Mouse (Mus musculus): Measurements from ENCODE around the gene Grid1. TPM values are rescaled to one million over a fixed set of nuclear protein-coding genes. Genes with fewer than 3 reads are reported as not detected.

Grid1 gene
- polyA plus RNA-seq, 1 experiment from 2014 or later = 5.2 TPM

DNA sequence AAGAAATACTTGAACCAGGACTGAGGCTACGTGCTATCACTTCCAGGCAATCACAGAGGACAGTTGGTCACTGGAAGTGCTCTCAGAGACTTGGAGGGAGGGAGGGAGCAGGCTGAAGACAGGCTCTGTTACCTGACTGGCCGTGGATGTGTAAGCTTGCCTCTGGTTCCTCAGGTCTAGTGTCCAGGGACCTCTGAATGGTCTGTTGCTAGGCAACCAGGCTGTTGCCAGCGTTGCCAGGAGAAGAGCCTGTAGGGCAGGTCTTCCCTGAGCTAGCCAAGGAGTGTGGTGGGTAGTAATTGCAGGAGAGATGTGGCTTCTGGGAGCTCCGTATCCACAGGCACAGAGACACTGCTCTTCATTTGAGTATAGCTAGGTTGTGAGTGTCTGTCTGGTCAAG, 113.3 kb downstream of the Grid1 start:
- WGBS = 25% methylated on average over 4 of the region's 4 CpGs
- no peak overlapping the region for H3K9ac ChIP-seq
- H3K27ac ChIP-seq (replicated peaks) = no peak overlapping the region
- H3K4me2 ChIP-seq = no peak overlapping the region
- peaks cover 63% of the 10 kb centered on the region for H3K4me1 ChIP-seq (replicated peaks)
- no peaks in the 10 kb centered on the region for H3K36me3 ChIP-seq
- ATAC-seq (ENCODE audit: low read depth) = 0 out of 2 replicates have a peak, but pooled peaks have one; percentile 17
- H3K4me3 ChIP-seq = no peak overlapping the region
- H3K27me3 ChIP-seq = 0 out of 2 replicates have a peak, but pooled peaks cover 4% of the 10 kb centered on the region
- no peaks in the 10 kb centered on the region for H3K9me3 ChIP-seq

- WGBS = 13% methylated on average over 13 of the region's 13 CpGs
- Histone ChIP-seq H3K27ac (replicated peaks) (peak overlapping the region; percentile 59), H3K4me2 (peak overlapping the region; percentile 45)
These were observed 116.4 kb downstream of the Grid1 start for GRCm38 (mm10) chr14:34936192-34936770.

DNA sequence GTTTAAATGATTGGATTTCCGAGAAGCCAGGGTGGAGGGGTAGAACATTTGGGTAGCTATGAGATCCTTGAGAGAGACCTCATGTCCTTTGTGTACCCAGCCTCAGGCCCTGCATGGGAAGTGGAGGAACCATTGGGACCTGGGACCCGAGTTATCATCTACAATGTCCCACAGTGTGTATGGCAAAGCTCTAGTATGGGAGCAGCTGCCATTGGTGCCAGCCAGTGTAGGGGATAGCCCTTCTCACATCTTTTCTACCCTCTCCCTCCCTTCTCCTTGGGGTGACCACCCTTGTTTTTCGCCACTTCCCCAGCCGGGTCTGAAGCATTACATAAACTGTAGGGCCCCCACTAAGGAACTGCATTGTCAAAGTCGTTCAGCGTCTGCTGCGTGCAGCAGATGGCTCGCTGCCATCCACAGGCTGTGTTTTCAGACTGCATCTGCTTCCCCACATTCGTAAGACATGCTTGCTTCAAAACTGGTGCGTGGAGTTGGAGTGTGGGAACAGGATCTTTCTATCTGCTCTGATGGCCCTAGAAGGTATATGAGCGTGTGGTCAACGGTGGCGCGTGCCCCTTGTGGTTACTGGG, 124.6 kb downstream of the Grid1 start:
- Histone ChIP-seq H3K9ac (no peak overlapping the region), H3K4me3 (no peak overlapping the region), H3K36me3 (no peaks in the 10 kb centered on the region), H3K27me3 (no peaks in the 10 kb centered on the region), H3K27ac (replicated peaks) (no peak overlapping the region), H3K4me2 (no peak overlapping the region), H3K4me1 (replicated peaks) (peaks cover 4% of the 10 kb centered on the region), H3K9me3 (no peaks in the 10 kb centered on the region)
- ATAC-seq (ENCODE audit: low read depth) = no peak
- 83% methylated on average over 14 of the region's 14 CpGs for WGBS

More at GRCm38 (mm10) chr14:34936192-34936770, 116.4 kb downstream of the Grid1 start:
- H3K36me3 ChIP-seq = no peaks in the 10 kb centered on the region
- H3K4me1 ChIP-seq (replicated peaks) = peaks cover 64% of the 10 kb centered on the region
- ATAC-seq (ENCODE audit: low read depth) = peak; percentile 78
- H3K27me3 ChIP-seq = peaks cover 4% of the 10 kb centered on the region; the same call in 1 of the 2 replicates
- no peak overlapping the region for H3K4me3 ChIP-seq
- H3K9me3 ChIP-seq = no peaks in the 10 kb centered on the region
- 0 out of 2 replicates have a peak overlapping the region, but pooled peaks have one; percentile 22 for H3K9ac ChIP-seq

GRCm38 (mm10) chr14:34945471-34946313, 125.8 kb downstream of the Grid1 start:
- Histone ChIP-seq H3K9me3 (no peaks in the 10 kb centered on the region), H3K36me3 (no peaks in the 10 kb centered on the region), H3K27ac (replicated peaks) (no peak overlapping the region), H3K27me3 (no peaks in the 10 kb centered on the region), H3K4me3 (no peak overlapping the region), H3K4me1 (replicated peaks) (no peaks in the 10 kb centered on the region), H3K4me2 (no peak overlapping the region), H3K9ac (no peak overlapping the region)
- peak; percentile 36; the same call in 1 of the 2 replicates for ATAC-seq (ENCODE audit: low read depth)
- WGBS = 92% methylated on average over 17 of the region's 17 CpGs

DNA sequence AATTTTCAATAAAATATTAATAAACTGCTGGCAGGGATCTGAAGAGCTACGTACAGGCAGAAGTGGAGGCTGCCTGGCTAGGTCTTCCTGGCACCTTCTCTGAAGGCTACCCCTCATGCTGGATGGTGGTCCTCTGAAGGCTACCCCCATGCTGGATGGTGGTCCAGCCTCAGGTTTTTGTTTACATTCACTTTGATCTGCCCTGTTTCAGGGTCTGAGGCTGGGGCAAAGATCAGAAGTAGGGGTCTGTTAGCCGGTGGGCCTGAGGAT, 126.3 kb downstream of the Grid1 start:
- Histone ChIP-seq H3K4me2 (no peak overlapping the region), H3K27ac (replicated peaks) (no peak overlapping the region), H3K9me3 (no peaks in the 10 kb centered on the region), H3K4me1 (replicated peaks) (no peaks in the 10 kb centered on the region), H3K36me3 (no peaks in the 10 kb centered on the region), H3K27me3 (no peaks in the 10 kb centered on the region), H3K4me3 (no peak overlapping the region), H3K9ac (no peak overlapping the region)
- ATAC-seq (ENCODE audit: low read depth) = no peak
- 84% methylated on average over 2 of the region's 2 CpGs for WGBS

DNA sequence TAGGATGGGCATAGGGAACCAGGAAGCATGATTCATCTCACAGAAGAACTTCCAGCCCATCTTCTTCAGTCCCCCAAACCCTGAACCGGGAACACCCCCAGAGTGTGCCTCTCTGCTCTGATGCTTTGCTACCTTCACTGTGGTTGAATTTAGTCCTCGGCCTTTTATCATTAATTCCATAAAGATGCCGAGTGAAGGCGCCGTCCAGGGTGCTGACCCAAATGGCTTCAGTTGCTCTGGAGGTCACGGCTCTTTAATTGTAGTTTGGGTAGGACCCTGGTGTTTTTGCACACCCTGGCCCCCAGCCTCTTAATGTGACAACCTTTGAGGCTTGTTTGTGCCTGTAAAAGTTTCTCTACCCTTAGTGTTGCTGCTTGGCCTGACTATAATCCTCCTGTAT, 128.3 kb downstream of the Grid1 start:
- no peaks in the 10 kb centered on the region for H3K9me3 ChIP-seq
- no peaks in the 10 kb centered on the region for H3K4me1 ChIP-seq (replicated peaks)
- no peak for ATAC-seq (ENCODE audit: low read depth)
- no peaks in the 10 kb centered on the region for H3K36me3 ChIP-seq
- WGBS = 84% methylated on average over 6 of the region's 6 CpGs
- H3K9ac ChIP-seq = no peak overlapping the region
- no peak overlapping the region for H3K4me3 ChIP-seq
- no peaks in the 10 kb centered on the region for H3K27me3 ChIP-seq
- H3K27ac ChIP-seq (replicated peaks) = no peak overlapping the region
- H3K4me2 ChIP-seq = no peak overlapping the region

- H3K4me1 ChIP-seq (replicated peaks) = no peaks in the 10 kb centered on the region
- H3K4me3 ChIP-seq = no peak overlapping the region
- H3K9ac ChIP-seq = no peak overlapping the region
- no peak for ATAC-seq (ENCODE audit: low read depth)
- no peak overlapping the region for H3K4me2 ChIP-seq
- 74% methylated on average over 3 of the region's 3 CpGs for WGBS
- H3K27me3 ChIP-seq = no peaks in the 10 kb centered on the region
- H3K9me3 ChIP-seq = no peaks in the 10 kb centered on the region
- no peaks in the 10 kb centered on the region for H3K36me3 ChIP-seq
- no peak overlapping the region for H3K27ac ChIP-seq (replicated peaks)
These were observed 132.4 kb downstream of the Grid1 start for GRCm38 (mm10) chr14:34952311-34952710.

GRCm38 (mm10) chr14:34953566-34953965, 133.7 kb downstream of the Grid1 start:
- Histone ChIP-seq H3K9ac (no peak overlapping the region), H3K9me3 (no peaks in the 10 kb centered on the region), H3K36me3 (no peaks in the 10 kb centered on the region), H3K4me1 (replicated peaks) (no peaks in the 10 kb centered on the region), H3K4me2 (no peak overlapping the region), H3K4me3 (no peak overlapping the region), H3K27me3 (no peaks in the 10 kb centered on the region), H3K27ac (replicated peaks) (no peak overlapping the region)
- no peak for ATAC-seq (ENCODE audit: low read depth)
- WGBS = 83% methylated on average over 9 of the region's 9 CpGs

DNA sequence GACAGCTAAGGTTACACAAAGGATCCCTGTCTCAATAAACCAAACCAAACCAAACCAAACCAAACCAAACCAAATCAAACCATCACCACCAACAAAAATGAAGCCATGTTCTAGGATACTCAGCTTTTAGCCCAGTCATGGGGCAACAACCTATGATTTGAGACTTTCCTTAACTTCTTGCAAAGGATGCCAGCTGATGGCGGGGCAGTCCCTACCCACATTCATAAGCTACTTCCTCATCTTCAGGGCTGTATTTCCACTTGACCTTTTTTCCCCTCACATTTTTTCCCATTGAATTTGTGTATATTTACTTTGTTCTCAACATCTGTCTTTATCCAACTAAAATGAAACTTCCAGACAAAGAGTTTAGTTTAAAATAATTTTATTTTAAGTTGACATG, 135.8 kb downstream of the Grid1 start:
- Histone ChIP-seq H3K4me1 (replicated peaks) (0 out of 2 replicates have a peak, but pooled peaks cover 3% of the 10 kb centered on the region), H3K27me3 (no peaks in the 10 kb centered on the region), H3K36me3 (no peaks in the 10 kb centered on the region), H3K27ac (replicated peaks) (no peak overlapping the region), H3K9me3 (no peaks in the 10 kb centered on the region), H3K9ac (no peak overlapping the region), H3K4me2 (no peak overlapping the region), H3K4me3 (no peak overlapping the region)
- 100% methylated on average over 1 of the region's 1 CpGs for WGBS
- no peak for ATAC-seq (ENCODE audit: low read depth)

DNA sequence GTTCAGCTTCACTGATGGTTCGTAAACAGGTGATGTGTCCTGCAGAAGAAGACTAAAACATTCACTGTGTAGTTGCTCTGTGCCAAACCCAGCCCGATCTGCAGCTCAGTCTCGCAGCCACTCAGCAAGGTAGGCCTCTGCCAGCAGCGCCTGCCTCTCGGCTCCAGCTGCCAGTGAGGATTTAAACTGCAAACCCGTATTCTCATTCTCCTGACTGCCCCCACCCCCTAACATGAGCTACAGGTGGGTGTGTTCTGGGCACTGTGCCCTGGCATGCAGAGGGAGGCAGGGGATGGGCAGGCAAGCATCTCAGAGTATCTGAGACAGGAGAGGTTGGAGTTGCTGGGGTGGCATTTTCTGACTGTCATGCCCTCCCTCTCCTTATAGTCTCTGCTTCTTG, 140.3 kb downstream of the Grid1 start:
- Histone ChIP-seq H3K9ac (no peak overlapping the region), H3K4me3 (no peak overlapping the region), H3K4me2 (no peak overlapping the region), H3K27me3 (no peaks in the 10 kb centered on the region), H3K9me3 (no peaks in the 10 kb centered on the region), H3K36me3 (no peaks in the 10 kb centered on the region), H3K27ac (replicated peaks) (no peak overlapping the region), H3K4me1 (replicated peaks) (peaks cover 18% of the 10 kb centered on the region)
- 64% methylated on average over 6 of the region's 6 CpGs for WGBS
- no peak for ATAC-seq (ENCODE audit: low read depth)

DNA sequence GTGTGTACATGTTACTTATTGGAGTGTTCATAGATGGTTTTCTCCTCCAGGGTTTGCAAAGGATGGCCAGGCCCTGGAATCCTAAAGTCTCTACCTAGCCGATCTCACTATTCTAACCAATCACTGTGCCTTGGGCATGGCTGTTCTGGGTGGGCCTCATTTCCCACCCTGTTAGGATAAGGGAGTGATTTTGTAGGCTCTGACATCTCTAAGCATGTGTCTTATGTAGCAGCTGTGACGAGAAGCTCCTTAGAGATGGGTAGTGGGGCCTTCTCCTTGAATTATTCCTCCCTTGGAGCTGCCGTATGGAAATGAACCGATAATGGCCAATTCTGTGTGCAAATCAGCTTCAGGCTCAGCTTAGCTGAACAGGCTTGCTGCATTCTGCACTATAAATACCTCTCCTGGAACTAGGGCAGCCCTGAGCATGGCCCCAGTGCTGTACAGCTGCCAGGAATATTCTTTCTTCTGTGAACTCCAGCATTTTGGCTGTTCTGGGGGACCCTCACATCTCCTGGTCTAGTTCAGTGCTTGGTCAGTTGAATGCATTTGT, 143.8 kb downstream of the Grid1 start:
- H3K4me3 ChIP-seq = no peak overlapping the region
- H3K4me2 ChIP-seq = no peak overlapping the region
- H3K36me3 ChIP-seq = no peaks in the 10 kb centered on the region
- H3K4me1 ChIP-seq (replicated peaks) = peaks cover 22% of the 10 kb centered on the region
- 61% methylated on average over 4 of the region's 4 CpGs for WGBS
- no peak overlapping the region for H3K9ac ChIP-seq
- no peaks in the 10 kb centered on the region for H3K27me3 ChIP-seq
- peak; percentile 49 for ATAC-seq (ENCODE audit: low read depth)
- H3K27ac ChIP-seq (replicated peaks) = no peak overlapping the region
- H3K9me3 ChIP-seq = no peaks in the 10 kb centered on the region

GRCm38 (mm10) chr14:34969102-34969819, 149.4 kb downstream of the Grid1 start:
- H3K27ac ChIP-seq (replicated peaks) = peak overlapping the region; percentile 34
- 22% methylated on average over 6 of the region's 6 CpGs for WGBS
- H3K36me3 ChIP-seq = no peaks in the 10 kb centered on the region
- no peak overlapping the region for H3K4me2 ChIP-seq
- H3K9me3 ChIP-seq = no peaks in the 10 kb centered on the region
- H3K4me3 ChIP-seq = no peak overlapping the region
- peak; percentile 93 for ATAC-seq (ENCODE audit: low read depth)
- H3K9ac ChIP-seq = no peak overlapping the region
- no peaks in the 10 kb centered on the region for H3K27me3 ChIP-seq
- peaks cover 17% of the 10 kb centered on the region for H3K4me1 ChIP-seq (replicated peaks)
